Mouse (Mus musculus): ENCODE measurements around the gene Gm3376.
"Not testable (repeated sequence)": the region's sequence is repeated elsewhere in the genome, so short reads cannot be mapped to it uniquely, and the experiment has no call there.

Gene Gm3376

GRCm38 (mm10) chrY:3771373-3771772 lies at the start of gene Gm3376:
Gm3376 (plus strand) TSS chrY:3771673.
- DNase-seq (ENCODE audit: low spot score), result not testable (repeated sequence)

Data from c-Kit-positive CD71-positive TER-119-positive erythroid progenitor cells, embryonic 14.5 days (primary cell).